Mouse (Mus musculus): ENCODE data around the gene Myo18b. TPM values are rescaled to one million over a fixed set of nuclear protein-coding genes. Genes with fewer than 3 reads are reported as not detected.
A peak's percentile ranks its signal among the peaks of the same experiment; 100 is the strongest.

The Myo18b gene
- polyA plus RNA-seq, 1 experiment from 2014 or later = 0.65 TPM

GRCm38 (mm10) chr5:112749634-112750033 is 146.5 kb downstream of the Myo18b start:
- no peak overlapping the region for H3K4me2 ChIP-seq
- no peaks in the 10 kb centered on the region for H3K9me3 ChIP-seq
- H3K27me3 ChIP-seq = peaks cover 50% of the 10 kb centered on the region
- H3K36me3 ChIP-seq (replicated peaks) = no peaks in the 10 kb centered on the region
- H3K4me1 ChIP-seq = peaks cover 19% of the 10 kb centered on the region
- 66% methylated on average over 5 of the region's 5 CpGs for WGBS
- no peak overlapping the region for H3K9ac ChIP-seq
- no peak overlapping the region for H3K27ac ChIP-seq
- H3K4me3 ChIP-seq (replicated peaks) = no peak overlapping the region
- ATAC-seq (ENCODE audit: low FRiP score) = no peak

- no peaks in the 10 kb centered on the region for H3K9me3 ChIP-seq
- H3K9ac ChIP-seq = peak overlapping the region; percentile 7; the same call in 1 of the 2 replicates
- peak overlapping the region; percentile 51; the same call in 1 of the 2 replicates for H3K27ac ChIP-seq
- ATAC-seq (ENCODE audit: low FRiP score) = 0 out of 2 replicates have a peak, but pooled peaks have one; percentile 33
- no peak overlapping the region for H3K4me3 ChIP-seq (replicated peaks)
- H3K4me2 ChIP-seq = peak overlapping the region; percentile 35
- H3K27me3 ChIP-seq = peaks cover 50% of the 10 kb centered on the region
- no peaks in the 10 kb centered on the region for H3K36me3 ChIP-seq (replicated peaks)
- H3K4me1 ChIP-seq = peaks cover 19% of the 10 kb centered on the region
- 11% methylated on average over 21 of the region's 21 CpGs for WGBS
These were observed 148.0 kb downstream of the Myo18b start for GRCm38 (mm10) chr5:112748001-112748719.

- WGBS = 51% methylated on average over 8 of the region's 8 CpGs
These were observed 148.7 kb downstream of the Myo18b start for GRCm38 (mm10) chr5:112747306-112747930.

GRCm38 (mm10) chr5:112745176-112745575 is 151.0 kb downstream of the Myo18b start:
- WGBS = 77% methylated on average over 6 of the region's 6 CpGs
- H3K4me1 ChIP-seq = peaks cover 24% of the 10 kb centered on the region

More at GRCm38 (mm10) chr5:112747306-112747930, 148.7 kb downstream of the Myo18b start:
- Histone ChIP-seq H3K4me2 (peak overlapping the region; percentile 35), H3K4me3 (replicated peaks) (no peak overlapping the region), H3K27me3 (peaks cover 50% of the 10 kb centered on the region), H3K4me1 (peaks cover 24% of the 10 kb centered on the region), H3K27ac (peak overlapping the region; percentile 51; the same call in 1 of the 2 replicates), H3K9ac (no peak overlapping the region), H3K36me3 (replicated peaks) (no peaks in the 10 kb centered on the region), H3K9me3 (no peaks in the 10 kb centered on the region)
- no peak; the same call in 1 of the 2 replicates for ATAC-seq (ENCODE audit: low FRiP score)

GRCm38 (mm10) chr5:112744571-112744970 is 151.6 kb downstream of the Myo18b start:
- Histone ChIP-seq H3K9me3 (no peaks in the 10 kb centered on the region), H3K4me2 (no peak overlapping the region), H3K36me3 (replicated peaks) (no peaks in the 10 kb centered on the region), H3K27me3 (peaks cover 40% of the 10 kb centered on the region), H3K4me3 (replicated peaks) (no peak overlapping the region), H3K9ac (no peak overlapping the region), H3K27ac (no peak overlapping the region), H3K4me1 (peaks cover 24% of the 10 kb centered on the region)
- no peak for ATAC-seq (ENCODE audit: low FRiP score)
- WGBS = 75% methylated on average over 11 of the region's 11 CpGs

More at GRCm38 (mm10) chr5:112745176-112745575, 151.0 kb downstream of the Myo18b start:
- no peak overlapping the region for H3K4me2 ChIP-seq
- no peak overlapping the region for H3K27ac ChIP-seq
- H3K4me3 ChIP-seq (replicated peaks) = no peak overlapping the region
- no peaks in the 10 kb centered on the region for H3K9me3 ChIP-seq
- H3K36me3 ChIP-seq (replicated peaks) = no peaks in the 10 kb centered on the region
- no peak for ATAC-seq (ENCODE audit: low FRiP score)
- H3K27me3 ChIP-seq = peaks cover 40% of the 10 kb centered on the region
- no peak overlapping the region for H3K9ac ChIP-seq

- Histone ChIP-seq H3K4me1 (peaks cover 20% of the 10 kb centered on the region), H3K4me3 (replicated peaks) (no peak overlapping the region), H3K4me2 (no peak overlapping the region), H3K27me3 (peaks cover 31% of the 10 kb centered on the region), H3K9ac (no peak overlapping the region), H3K9me3 (no peaks in the 10 kb centered on the region), H3K36me3 (replicated peaks) (no peaks in the 10 kb centered on the region), H3K27ac (no peak overlapping the region)
- ATAC-seq (ENCODE audit: low FRiP score) = no peak
- WGBS = 70% methylated on average over 9 of the region's 9 CpGs
These were observed 153.0 kb downstream of the Myo18b start for GRCm38 (mm10) chr5:112743121-112743520.

GRCm38 (mm10) chr5:112740651-112741050 is 155.5 kb downstream of the Myo18b start:
- Histone ChIP-seq H3K4me1 (peaks cover 8% of the 10 kb centered on the region; the same call in 1 of the 2 replicates), H3K4me2 (no peak overlapping the region), H3K9ac (no peak overlapping the region), H3K4me3 (replicated peaks) (no peak overlapping the region), H3K27ac (no peak overlapping the region), H3K27me3 (peaks cover 9% of the 10 kb centered on the region), H3K36me3 (replicated peaks) (no peaks in the 10 kb centered on the region), H3K9me3 (no peaks in the 10 kb centered on the region)
- WGBS = 77% methylated on average over 12 of the region's 12 CpGs
- 0 out of 2 replicates have a peak, but pooled peaks have one; percentile 39 for ATAC-seq (ENCODE audit: low FRiP score)

GRCm38 (mm10) chr5:112735040-112735439 is 161.1 kb downstream of the Myo18b start:
- no peak for ATAC-seq (ENCODE audit: low FRiP score)
- 80% methylated on average over 5 of the region's 5 CpGs for WGBS

GRCm38 (mm10) chr5:112730604-112731003 is 165.6 kb downstream of the Myo18b start:
- Histone ChIP-seq H3K9me3 (no peaks in the 10 kb centered on the region), H3K9ac (no peak overlapping the region), H3K4me3 (replicated peaks) (no peak overlapping the region), H3K4me1 (peaks cover 17% of the 10 kb centered on the region), H3K27me3 (no peaks in the 10 kb centered on the region), H3K4me2 (no peak overlapping the region), H3K27ac (no peak overlapping the region), H3K36me3 (replicated peaks) (no peaks in the 10 kb centered on the region)
- WGBS = 77% methylated on average over 10 of the region's 10 CpGs
- no peak for ATAC-seq (ENCODE audit: low FRiP score)

More at GRCm38 (mm10) chr5:112735040-112735439, 161.1 kb downstream of the Myo18b start:
- Histone ChIP-seq H3K27me3 (no peaks in the 10 kb centered on the region), H3K4me3 (replicated peaks) (no peak overlapping the region), H3K4me1 (peaks cover 7% of the 10 kb centered on the region; the same call in 1 of the 2 replicates), H3K4me2 (no peak overlapping the region), H3K27ac (no peak overlapping the region; the same call in 1 of the 2 replicates), H3K9ac (no peak overlapping the region), H3K36me3 (replicated peaks) (no peaks in the 10 kb centered on the region), H3K9me3 (no peaks in the 10 kb centered on the region)

GRCm38 (mm10) chr5:112728432-112728831 is 167.7 kb downstream of the Myo18b start:
- H3K4me2 ChIP-seq = no peak overlapping the region
- H3K9ac ChIP-seq = no peak overlapping the region
- H3K4me1 ChIP-seq = peaks cover 13% of the 10 kb centered on the region
- no peak overlapping the region for H3K4me3 ChIP-seq (replicated peaks)
- 48% methylated on average over 6 of the region's 6 CpGs for WGBS
- H3K27me3 ChIP-seq = no peaks in the 10 kb centered on the region
- H3K36me3 ChIP-seq (replicated peaks) = no peaks in the 10 kb centered on the region
- H3K27ac ChIP-seq = no peak overlapping the region
- H3K9me3 ChIP-seq = no peaks in the 10 kb centered on the region
- ATAC-seq (ENCODE audit: low FRiP score) = no peak

- Histone ChIP-seq H3K4me3 (replicated peaks) (no peak overlapping the region), H3K36me3 (replicated peaks) (no peaks in the 10 kb centered on the region), H3K9ac (no peak overlapping the region), H3K4me1 (peaks cover 9% of the 10 kb centered on the region), H3K9me3 (no peaks in the 10 kb centered on the region), H3K4me2 (no peak overlapping the region), H3K27me3 (peaks cover 12% of the 10 kb centered on the region), H3K27ac (no peak overlapping the region)
- 0 out of 2 replicates have a peak, but pooled peaks have one; percentile 23 for ATAC-seq (ENCODE audit: low FRiP score)
- WGBS = 39% methylated on average over 12 of the region's 12 CpGs
These were observed 177.4 kb downstream of the Myo18b start for GRCm38 (mm10) chr5:112718655-112719306.

Data from forebrain, embryonic 12.5 days (tissue).